Mouse (Mus musculus): ENCODE measurements at regions not wholly inside any gene's neighbourhood (a gene's known extent, or its start where the extent isn't known, plus 50 kb on each side); places are given as distances from the start of the nearest gene placed in this dataset.

DNA sequence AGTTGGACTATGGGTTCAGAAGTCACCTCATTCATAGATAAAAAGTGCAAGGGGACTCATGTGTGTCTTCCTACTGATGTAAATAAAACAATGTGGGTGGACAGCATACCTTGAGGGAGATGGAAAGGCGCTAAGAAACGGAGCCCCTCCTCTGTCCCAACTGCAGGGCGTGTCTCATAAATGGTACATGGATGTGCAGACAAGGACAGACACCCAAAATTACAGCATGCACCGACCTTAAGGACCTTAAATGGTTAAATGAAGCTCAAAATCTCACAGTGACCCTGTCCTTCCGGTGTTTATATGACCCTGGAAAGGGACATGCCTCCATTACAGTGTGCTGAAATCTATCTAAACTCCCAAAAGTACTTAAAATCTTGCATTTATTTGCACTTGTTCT is 106.5 kb upstream of the Sgk1 start:
- DNase-seq (ENCODE audit: extremely low read depth, insufficient read length, low spot score): no peak

DNA sequence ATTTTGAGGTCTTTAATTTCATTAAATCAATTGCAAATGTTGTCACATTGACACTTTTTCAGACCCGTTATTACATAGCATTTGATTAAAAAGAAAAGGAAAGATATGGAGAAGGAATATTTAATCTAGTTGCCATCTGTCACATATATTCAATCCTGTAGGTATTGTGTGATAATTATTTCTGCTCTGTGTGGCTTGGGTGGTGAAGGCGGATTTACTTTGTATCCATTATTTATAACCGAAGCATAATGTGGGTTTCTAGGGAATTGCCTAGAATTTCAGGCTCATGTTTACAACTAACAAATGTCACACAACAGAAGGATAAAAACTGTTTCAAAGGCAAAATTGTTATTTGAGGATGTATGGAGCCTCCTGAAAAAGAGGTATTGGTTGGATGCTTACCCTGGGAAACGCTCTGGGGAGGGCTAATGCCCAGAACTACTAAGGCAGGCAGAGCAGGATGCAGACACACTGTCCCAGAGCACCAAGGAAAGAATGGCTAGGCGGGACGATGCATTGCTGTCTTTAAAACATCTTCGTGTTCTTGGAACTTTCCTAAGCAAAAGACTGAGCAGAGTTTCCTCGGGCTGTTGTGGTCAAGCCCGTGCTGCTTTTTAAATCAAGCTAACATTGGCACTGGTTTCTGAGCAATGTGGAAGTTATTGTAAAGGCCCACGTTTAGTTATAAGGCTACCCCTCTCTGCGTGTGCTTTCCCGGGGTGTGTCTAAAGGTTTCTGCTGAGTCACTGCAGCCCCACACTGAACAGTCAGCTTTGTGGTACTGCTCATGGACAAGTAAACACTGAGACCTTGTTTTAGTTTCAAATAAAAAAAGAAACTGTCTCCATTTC is 105.8 kb upstream of the Sgk1 start:
- DNase-seq (ENCODE audit: extremely low read depth, insufficient read length, low spot score): peak; percentile 54

DNA sequence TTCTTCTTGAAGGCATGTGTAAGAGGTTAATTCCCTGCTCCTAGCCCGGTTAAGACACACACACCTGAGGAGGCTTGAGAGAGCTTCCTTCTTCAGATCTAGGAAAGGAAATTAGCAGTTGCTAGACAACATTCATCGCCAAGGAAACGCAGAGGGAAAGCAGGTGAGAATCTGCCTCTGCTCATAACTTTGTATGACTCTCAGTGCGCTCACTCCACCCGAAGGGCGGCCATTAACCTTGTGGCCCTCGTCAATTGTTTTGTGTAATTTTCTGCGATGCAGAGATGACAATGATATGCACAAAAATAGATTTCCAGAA is 105.3 kb upstream of the Sgk1 start:
- DNase-seq (ENCODE audit: extremely low read depth, insufficient read length, low spot score): no peak

DNA sequence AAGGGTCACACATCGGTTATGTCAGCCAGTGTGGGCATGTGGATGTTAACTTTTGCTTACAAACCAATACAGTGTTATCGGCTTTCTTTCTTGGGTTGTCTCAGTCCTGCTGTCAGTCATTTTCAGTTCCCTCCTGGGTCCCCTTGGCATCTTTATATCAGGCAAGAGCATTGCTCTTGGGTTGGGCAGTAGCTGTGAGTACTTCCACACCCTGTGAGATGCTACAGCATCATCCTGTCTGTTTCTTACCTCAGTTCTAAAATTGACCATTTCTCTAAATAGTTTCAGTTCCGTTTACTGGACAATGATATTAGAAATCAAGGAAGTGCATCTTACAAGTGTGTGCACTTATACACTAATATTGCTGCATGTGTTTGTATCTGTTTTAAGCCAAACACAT is 104.9 kb upstream of the Sgk1 start:
- no peak for DNase-seq (ENCODE audit: extremely low read depth, insufficient read length, low spot score)

DNA sequence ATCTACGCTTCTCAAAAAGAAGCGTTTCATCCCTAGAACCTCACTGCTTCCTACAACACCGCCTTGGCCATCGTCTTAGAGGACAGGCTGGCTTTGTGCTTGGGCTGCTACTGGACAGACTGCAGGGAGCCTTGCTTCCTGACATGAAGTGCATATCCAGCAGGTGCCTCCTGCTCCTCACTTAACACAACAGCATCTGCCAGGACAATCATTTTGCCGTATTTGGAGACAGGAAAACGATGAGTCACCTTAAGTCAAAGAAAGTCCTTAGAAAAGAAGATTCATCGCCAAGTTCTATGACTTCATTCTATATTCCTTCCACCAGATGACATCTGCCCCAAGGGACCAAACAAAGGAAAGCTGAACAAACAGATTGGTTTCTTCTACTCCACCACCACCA is 98.5 kb upstream of the Sgk1 start:
- peak; percentile 74 for DNase-seq (ENCODE audit: extremely low read depth, insufficient read length, low spot score)

DNA sequence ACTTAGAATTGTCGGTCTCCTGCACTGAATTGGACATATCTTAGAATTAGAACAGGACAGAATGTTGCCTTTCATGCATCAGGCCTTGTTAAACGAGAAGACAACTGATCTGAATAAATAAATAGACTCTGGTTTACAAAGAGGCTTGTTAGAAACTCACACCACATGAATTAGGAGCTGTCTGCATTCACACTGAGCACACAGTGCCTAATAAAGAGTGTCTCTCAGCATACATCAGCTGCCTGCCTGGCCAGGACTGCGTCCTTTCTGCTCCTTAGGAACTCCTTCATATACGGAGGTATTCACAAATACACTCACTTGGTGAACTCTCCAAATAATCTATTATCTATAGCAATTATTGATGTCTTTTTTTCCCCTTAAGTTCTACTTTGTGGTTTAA is 96.9 kb upstream of the Sgk1 start:
- DNase-seq (ENCODE audit: extremely low read depth, insufficient read length, low spot score): no peak

DNA sequence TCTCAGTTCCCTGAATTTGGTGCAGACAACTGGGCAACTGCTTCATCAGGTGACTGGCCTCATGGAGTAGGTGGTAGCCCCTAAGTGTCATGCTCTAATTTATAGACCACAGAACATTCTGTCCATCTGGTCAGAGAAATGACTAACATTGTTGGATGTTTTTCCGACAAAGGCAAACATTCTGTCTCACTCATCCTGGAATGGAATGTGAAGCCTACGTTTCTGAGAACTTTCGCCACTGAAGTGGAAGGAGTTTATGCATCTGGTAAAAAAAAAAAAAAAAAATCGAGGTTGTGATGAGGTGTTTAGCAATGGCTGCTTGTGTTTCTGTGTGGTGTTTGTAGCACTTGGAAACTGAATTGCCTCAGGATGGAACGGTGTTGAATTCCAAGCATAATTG is 96.2 kb upstream of the Sgk1 start:
- peak; percentile 67 for DNase-seq (ENCODE audit: extremely low read depth, insufficient read length, low spot score)

DNA sequence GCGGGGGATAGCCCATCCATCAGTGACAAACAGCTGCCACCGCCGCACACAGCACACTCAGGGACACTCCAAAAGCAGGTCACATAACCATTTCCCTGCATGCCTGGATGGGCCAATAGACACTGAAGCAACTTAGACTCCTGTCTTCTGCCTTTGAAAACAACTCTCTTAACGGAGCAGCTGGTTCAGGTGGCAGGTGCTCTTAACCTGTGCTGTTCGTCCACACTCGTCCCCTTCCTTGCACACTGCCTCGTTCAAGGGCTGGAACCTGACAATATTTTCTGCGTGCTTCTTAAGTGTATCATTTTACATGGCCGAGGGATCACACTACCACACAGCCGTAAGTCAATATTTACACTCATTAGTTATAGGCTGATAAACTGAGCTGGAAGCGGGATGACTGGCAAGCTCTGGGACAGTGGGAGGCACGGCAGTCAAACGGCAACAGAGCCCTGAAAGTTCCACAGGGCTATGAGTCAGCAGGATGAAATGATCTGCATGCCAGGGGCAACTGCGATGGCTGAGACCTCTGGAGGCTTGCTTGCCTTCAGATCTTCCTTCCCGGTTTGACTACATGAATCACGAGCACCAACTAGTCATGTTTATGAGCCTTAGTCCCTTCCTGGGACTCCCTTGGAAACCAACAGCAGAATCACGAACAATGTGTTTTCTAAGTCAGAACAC is 92.0 kb upstream of the Sgk1 start:
- peak; percentile 80 for DNase-seq (ENCODE audit: extremely low read depth, insufficient read length, low spot score)

DNA sequence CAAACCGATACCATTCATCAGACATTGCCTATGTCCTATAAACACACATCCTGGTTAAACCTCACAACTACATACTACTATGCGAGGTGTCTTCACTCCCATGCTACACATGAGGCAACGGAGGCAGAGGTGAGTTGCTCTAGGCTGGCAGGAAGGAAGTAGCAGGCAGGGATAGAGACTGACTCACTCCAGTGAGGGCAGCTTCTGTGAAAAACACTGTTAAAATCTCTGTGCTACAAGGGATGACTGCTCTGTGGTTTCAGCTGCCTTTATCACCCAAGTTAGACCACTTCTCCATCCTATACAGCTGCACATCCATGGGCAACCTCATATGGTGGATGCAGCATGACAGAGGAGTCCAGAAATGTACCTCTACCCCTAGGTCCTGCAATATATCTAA is 91.0 kb upstream of the Sgk1 start:
- no peak for DNase-seq (ENCODE audit: extremely low read depth, insufficient read length, low spot score)

DNA sequence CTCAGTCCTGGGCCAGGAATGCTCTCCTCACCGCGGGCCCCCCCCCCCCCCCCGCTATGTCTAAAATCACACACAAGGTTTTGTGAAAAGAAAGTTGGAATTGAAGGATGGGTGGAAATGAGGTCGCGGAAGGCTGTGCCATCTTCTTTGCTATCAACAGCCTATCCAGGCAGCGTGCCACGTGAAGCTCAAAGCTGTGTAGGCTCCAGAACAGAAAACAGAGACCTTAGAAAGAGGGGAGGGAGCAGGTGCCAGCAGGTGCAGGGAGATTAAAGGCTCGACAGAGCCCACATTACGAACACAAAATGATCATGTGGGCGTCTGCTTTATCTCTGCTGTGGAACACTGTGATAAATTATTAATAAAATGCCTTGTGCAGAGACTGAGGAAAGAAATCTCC is 89.6 kb upstream of the Sgk1 start:
- DNase-seq (ENCODE audit: extremely low read depth, insufficient read length, low spot score): no peak

DNA sequence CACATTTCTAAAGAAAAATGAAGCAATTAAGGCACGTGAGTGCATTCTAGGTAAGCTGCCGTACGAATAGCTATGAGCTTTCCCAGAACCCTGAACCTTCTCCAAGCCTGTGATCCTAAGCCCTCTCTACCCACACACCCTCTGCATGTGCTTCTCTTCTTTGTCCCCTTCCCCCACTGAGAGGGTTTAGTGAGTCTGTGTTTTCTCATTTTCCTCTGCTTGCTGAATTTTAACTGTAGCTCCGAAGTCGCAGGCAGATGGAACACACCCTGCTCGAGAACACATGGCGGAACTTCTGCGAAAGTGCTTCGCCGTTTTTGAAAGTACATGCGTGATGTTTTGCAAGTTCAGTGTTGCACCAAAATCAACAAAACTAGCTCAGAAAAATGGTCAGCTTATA is 88.3 kb upstream of the Sgk1 start:
- no peak for DNase-seq (ENCODE audit: extremely low read depth, insufficient read length, low spot score)

DNA sequence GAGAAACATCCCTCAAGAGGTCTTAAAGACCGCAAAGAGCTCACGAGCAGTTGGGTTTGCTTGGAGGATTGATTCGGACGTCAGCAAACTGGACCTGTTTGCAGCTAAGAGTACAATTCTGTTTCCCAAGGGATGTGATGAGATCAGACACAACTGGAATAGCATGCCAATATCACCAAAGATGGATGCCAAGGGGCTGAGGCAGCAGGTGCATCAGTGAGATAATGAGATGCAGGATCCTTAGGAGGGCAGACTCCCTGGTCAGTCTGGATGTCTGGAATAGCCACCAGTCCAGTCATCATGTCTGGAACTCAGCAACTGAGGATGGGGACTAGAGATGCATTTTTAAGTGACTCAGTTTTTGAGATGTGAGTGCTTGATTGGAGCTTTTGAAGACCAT is 85.6 kb upstream of the Sgk1 start:
- no peak for DNase-seq (ENCODE audit: extremely low read depth, insufficient read length, low spot score)

DNA sequence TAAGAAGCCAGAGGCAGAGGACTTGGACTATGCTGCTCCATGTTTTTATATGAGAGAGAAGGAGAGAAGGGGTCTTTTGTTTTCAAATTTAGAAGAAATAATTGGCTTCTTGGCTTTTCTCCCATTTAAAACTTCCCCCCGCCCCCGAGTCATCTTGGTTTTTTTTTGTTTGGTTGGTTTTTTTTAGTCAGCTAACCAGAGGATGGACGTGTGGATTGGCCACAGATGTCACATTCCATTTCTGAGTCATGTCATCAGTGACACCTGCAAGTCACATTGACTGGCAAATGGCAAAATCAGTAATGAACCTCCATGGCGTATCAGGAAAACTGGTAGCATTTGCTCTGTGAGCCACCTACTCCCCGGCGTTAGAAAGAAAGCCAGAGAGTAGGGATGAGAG is 83.9 kb upstream of the Sgk1 start:
- DNase-seq (ENCODE audit: extremely low read depth, insufficient read length, low spot score): no peak

DNA sequence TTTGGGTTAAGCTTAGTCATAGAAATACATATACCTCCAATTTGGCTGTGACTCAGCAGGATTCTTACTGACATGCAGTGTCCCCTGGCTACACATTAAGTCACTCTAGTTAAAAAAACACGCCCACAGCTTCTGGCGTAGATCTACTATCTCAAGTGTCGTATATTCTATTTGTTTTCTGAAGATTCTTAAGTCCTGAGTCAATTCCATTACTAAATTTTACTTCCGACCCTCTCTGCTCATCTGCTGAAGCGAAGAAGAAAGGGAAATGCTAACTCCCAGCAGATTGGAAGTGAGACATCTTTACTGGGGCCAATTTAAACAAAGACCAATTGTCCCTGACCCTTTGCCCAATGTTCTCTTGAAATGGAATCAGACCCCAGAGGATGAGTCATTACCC is 80.4 kb upstream of the Sgk1 start:
- DNase-seq (ENCODE audit: extremely low read depth, insufficient read length, low spot score): peak; percentile 77

DNA sequence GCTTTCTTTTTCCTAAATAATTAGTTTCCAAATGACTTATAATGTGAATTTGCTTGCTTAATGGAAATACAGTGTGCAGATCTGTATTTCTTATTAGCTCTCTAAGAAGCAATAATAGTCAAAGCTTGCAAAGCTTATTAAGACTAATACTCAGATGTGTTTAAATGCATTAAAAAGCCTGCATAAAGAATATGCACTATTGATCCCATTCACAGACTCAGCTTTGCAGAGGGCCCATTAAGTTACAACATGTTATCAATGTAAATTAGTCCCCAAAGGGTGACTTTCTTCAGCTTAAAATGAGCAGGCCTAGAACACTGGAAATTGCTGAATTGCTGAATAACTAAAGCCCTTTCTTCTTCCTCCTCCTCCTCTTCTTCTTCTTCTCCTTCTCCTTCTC is 78.8 kb upstream of the Sgk1 start:
- no peak for DNase-seq (ENCODE audit: extremely low read depth, insufficient read length, low spot score)

DNA sequence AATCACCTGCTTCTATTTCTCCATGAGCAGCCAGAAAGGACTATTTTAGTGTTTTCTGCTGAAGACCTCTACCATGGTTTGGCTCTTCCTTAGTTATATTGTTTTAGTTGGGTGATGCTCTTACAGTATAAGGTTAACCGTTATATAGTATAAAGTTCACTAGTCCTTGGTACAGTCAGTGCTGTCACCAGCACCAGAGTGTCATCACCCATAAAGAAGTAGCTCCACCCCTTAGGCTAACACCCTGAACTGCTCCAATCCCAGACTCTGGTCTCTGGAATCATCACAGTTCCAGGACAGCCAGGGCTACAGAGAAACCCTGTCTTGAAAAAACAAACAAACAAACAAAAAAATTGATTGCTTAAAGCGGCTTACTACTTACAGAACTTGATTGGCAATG is 77.2 kb upstream of the Sgk1 start:
- DNase-seq (ENCODE audit: extremely low read depth, insufficient read length, low spot score): no peak

DNA sequence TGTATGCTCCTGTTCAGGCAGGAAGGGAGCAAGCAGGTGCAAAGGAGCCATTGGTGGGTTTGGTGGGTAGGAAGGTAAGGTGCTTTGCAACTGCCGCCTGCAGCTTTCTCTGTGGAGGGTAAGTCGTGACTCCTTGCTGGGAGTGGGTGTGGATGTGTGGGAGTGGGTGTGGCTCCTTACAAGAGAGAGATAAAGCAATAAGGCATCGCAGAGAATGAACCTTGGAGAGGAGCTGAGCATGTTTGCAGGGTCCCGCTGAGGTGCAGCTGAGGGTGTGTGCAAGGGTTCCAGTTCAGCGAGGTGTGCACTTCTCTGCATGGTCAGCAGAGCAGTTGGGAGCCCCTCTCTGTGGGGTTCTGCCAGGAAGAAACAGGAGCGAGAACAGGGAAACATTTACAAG is 76.4 kb upstream of the Sgk1 start:
- DNase-seq (ENCODE audit: extremely low read depth, insufficient read length, low spot score): no peak

DNA sequence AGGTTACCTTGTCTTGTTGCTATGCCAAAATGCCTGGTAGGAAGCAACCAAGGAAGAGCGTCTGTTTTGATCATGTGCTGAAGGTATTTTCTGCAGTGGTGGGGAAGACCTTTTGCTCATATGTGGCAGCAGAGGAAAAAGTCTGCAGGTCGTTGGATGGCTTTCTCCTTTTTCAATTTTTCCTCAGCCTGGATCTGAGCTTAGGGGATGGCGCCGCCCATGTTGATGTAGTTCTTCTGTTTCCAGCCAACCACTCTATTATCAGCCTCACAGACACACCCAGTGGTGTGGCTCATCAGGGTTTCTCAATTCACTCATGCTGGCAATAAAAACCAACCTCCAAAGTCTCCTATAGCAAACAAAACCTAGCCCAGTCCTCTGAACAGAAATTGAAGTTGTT is 75.3 kb upstream of the Sgk1 start:
- no peak for DNase-seq (ENCODE audit: extremely low read depth, insufficient read length, low spot score)

DNA sequence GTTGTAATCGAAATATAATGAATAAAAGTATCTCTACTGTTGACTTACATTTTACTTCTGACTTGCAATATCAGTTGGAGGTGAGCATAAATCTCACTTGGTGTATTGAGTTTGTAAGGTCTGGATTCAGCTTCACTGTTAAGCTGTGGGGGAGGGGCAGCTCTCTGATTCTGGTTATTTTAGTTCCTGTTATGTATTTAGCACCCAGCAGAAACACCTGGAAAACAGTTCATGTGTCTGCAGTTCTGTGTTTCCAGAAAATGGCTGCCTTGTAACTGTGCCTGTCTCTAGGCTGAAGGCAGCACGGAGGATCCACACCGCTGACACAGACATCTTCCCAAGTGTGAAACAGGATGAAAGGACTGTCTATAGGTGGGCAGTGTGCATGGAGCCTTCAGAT is 62.3 kb upstream of the Sgk1 start:
- DNase-seq (ENCODE audit: extremely low read depth, insufficient read length, low spot score): no peak

DNA sequence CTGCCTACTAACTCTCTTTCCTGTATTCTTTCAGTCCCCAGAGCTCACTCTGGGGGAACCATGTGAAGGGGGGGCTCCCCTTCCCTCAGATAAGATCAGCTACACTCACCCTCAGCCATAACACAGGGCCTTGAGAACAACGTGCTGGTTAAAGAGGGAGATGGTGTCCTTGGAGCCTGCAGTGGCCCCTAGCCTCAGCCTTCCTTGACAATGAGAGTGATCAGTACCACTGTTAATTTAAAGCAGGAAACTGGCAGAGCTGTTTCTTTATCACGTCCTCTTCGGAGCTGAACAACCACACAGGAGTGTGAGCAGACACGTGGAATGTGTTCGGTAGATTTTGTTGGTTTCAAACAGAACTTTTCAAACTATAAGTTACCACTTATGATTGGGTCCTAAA is 60.6 kb upstream of the Sgk1 start:
- no peak for DNase-seq (ENCODE audit: extremely low read depth, insufficient read length, low spot score)

DNA sequence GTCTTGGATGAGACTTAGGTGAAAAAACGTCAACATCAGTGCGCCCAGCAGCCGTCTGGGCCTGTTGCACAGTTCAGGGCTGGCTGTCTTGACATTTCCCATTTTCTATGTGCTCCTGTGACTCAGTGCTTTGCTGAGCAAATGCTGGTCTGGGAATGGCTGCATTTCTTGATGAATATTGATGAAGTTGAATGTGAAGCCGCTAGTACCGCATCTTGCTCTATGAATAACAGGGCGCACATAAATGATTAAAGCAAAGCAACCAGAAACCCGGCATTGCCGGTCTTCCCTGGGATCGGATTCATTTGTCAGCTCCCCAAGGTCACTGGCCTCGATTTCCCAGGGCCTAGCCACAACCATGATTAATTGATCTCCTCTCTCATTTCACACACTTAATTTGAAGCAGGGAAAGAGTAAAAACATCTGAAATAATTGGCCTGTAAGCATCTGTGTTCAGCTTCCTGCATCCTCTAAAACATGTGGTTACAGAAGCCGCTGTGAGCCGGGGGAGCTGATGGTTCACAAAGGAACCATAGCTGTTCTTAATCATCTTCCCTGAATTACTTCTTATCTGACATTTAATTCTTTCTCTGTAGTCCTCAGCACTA is 57.5 kb upstream of the Sgk1 start:
- no peak for DNase-seq (ENCODE audit: extremely low read depth, insufficient read length, low spot score)

DNA sequence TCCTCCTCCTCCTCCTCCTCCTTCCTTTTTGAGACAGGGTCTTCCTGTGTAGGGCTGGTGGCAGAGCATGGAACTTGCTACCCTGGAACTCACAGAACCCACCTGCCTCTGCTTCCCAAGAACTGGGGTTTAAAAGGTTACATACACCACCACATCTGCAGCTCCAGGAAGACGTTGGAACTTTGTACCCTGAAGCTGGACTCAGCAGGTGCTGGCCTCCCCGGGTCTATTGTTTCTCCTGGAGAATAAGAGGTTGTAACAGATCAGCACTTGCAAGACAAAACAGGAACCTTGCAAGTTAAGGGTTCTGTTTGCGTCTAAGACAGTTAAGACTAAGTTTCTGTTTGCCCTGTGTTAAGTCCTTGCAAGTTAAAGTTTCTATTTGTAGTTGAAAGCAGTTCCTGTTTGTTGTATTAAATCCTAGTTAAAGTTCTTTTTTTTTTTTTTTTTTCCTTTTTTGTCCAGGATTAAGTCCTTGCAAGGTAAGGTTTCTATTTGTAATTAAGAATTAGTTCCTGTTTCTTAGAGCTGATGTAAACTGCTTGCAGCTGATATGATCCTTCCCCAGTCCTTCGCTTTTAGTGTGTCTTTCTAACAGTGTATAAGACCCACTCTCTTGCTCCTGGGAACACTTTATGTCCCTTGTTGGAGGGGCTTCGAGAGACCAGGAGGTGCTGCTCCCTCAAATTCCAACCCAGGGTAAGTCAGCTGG is 55.0 kb upstream of the Sgk1 start:
- DNase-seq (ENCODE audit: extremely low read depth, insufficient read length, low spot score): no peak
